Mouse (Mus musculus) lung, embryonic 14.5 days (tissue): ENCODE data around the gene Dhrs7b. TPM values are rescaled to one million over a fixed set of nuclear protein-coding genes. Genes with fewer than 3 reads are reported as not detected.
"Not testable (repeated sequence)": the region's sequence is repeated elsewhere in the genome, so short reads cannot be mapped to it uniquely, and the experiment has no call there.

Source experiments
- ATAC-seq: fragments of 200-750 bp; cut with Nextera tagmentation; 2 replicates; pipeline ENCODE4 v1.8.0; 2017; ENCODE audit warnings: mild to moderate bottlenecking, moderate TSS enrichment, moderate library complexity; ENCODE audit not compliant: insufficient read depth
- DNase-seq: peaks from one replicate; pipeline ENCODE4 v3.0.0-alpha.2; 2015
- H3K27ac ChIP-seq: fragments of 300-500 bp; sonication (generic); 2 replicates; pipeline ENCODE4 v1.5.1; 2014; ENCODE audit warnings: low read depth, mild to moderate bottlenecking, moderate library complexity
- H3K27me3 ChIP-seq: fragments of 300-500 bp; sonication (generic); 2 replicates; pipeline ENCODE4 v1.6.1; 2014; ENCODE audit warnings: low read length, control low read depth; ENCODE audit not compliant: insufficient read depth
- H3K36me3 ChIP-seq: fragments of 300-500 bp; sonication (generic); 2 replicates; pipeline ENCODE4 v1.6.1; 2014; ENCODE audit warnings: control low read depth; ENCODE audit not compliant: insufficient read depth
- H3K4me1 ChIP-seq: fragments of 300-500 bp; sonication (generic); 2 replicates; pipeline ENCODE4 v1.6.1; 2014; ENCODE audit warnings: antibody characterized with exemption, control low read depth; ENCODE audit not compliant: insufficient read depth
- H3K4me2 ChIP-seq: fragments of 300-500 bp; sonication (generic); 2 replicates; pipeline ENCODE4 v1.6.1; 2014; ENCODE audit warnings: mild to moderate bottlenecking
- H3K4me3 ChIP-seq: fragments of 300-500 bp; sonication (generic); 2 replicates; pipeline ENCODE4 v1.5.1; 2014; ENCODE audit warnings: low read depth, low read length
- H3K9ac ChIP-seq: fragments of 300-500 bp; sonication (generic); 2 replicates; pipeline ENCODE4 v1.6.1; 2014
- H3K9me3 ChIP-seq: fragments of 300-500 bp; sonication (generic); 2 replicates; pipeline ENCODE4 v1.6.1; 2016; ENCODE audit warnings: low read depth, low read length, control low read depth
- CTCF ChIP-seq: IDR thresholded peaks from 2 replicates; pipeline ENCODE4 v1.5.1; 2016; ENCODE audit warnings: antibody characterized with exemption, low read depth
- WGBS: fragments of 180-500 bp; shearing (Covaris S2); extraction: QIAGEN DNeasy Blood & Tissue Kit; methylation state at CpG from one replicate; pipeline ENCODE4 v1.1.7; 2014; 5-methylcytosine and 5-hydroxymethylcytosine counted together
- polyA plus RNA-seq: library from polyadenylated mRNA; unstranded; fragments of >200 nt; fragmentation: Nextera tagmentation; extraction: Ambion mirVana; gene quantifications from 2 replicates; pipeline ENCODE4 v1.2.1, GENCODE M21; 2014

Gene Dhrs7b
- polyA plus RNA-seq, 1 experiment from 2014 or later = 36.3 TPM

- H3K27me3 ChIP-seq = no peaks in the 10 kb centered on the region
- H3K9ac ChIP-seq = no peak overlapping the region
- H3K4me1 ChIP-seq = no peaks in the 10 kb centered on the region
- H3K4me3 ChIP-seq = no peak overlapping the region
- no peak overlapping the region for H3K27ac ChIP-seq
- DNase-seq (no peak), ATAC-seq (no peak)
- H3K4me2 ChIP-seq = no peak overlapping the region
- WGBS = 65% methylated on average over 2 of the region's 2 CpGs
- TF ChIP-seq CTCF = no peak
- no peaks in the 10 kb centered on the region for H3K9me3 ChIP-seq
- peaks cover 57% of the 10 kb centered on the region for H3K36me3 ChIP-seq
These were observed 35.6 kb downstream of the Dhrs7b start for GRCm38 (mm10) chr11:60866021-60866420.

- peaks cover 52% of the 10 kb centered on the region for H3K36me3 ChIP-seq
- WGBS = 80% methylated on average over 3 of the region's 3 CpGs
- DNase-seq (no peak), ATAC-seq (no peak)
- H3K27me3 ChIP-seq = no peaks in the 10 kb centered on the region
- H3K27ac ChIP-seq = no peak overlapping the region
- H3K4me1 ChIP-seq = no peaks in the 10 kb centered on the region
- H3K4me3 ChIP-seq = no peak overlapping the region
- H3K9me3 ChIP-seq = no peaks in the 10 kb centered on the region
- H3K9ac ChIP-seq = no peak overlapping the region
- no peak overlapping the region for H3K4me2 ChIP-seq
- no peak for TF ChIP-seq CTCF
These were observed 37.0 kb downstream of the Dhrs7b start for GRCm38 (mm10) chr11:60867456-60867855.

GRCm38 (mm10) chr11:60867904-60868303 is 37.5 kb downstream of the Dhrs7b start:
- Histone ChIP-seq H3K27me3 (no peaks in the 10 kb centered on the region), H3K4me3 (no peak overlapping the region), H3K4me1 (peaks cover under 1% of the 10 kb centered on the region; the same call in 1 of the 2 replicates), H3K36me3 (peaks cover 53% of the 10 kb centered on the region), H3K9ac (no peak overlapping the region), H3K9me3 (no peaks in the 10 kb centered on the region), H3K27ac (no peak overlapping the region), H3K4me2 (no peak overlapping the region)
- 54% methylated on average over 8 of the region's 8 CpGs for WGBS
- ATAC-seq (no peak), DNase-seq (peak; percentile 12)
- no peak for TF ChIP-seq CTCF

- not testable (repeated sequence) for H3K4me3 ChIP-seq
- H3K36me3 ChIP-seq = peaks cover 37% of the 10 kb centered on the region
These were observed 39.0 kb downstream of the Dhrs7b start for GRCm38 (mm10) chr11:60869471-60869870.

GRCm38 (mm10) chr11:60871409-60871808 is 41.0 kb downstream of the Dhrs7b start:
- Histone ChIP-seq H3K4me3 (no peak overlapping the region), H3K9ac (no peak overlapping the region), H3K27me3 (no peaks in the 10 kb centered on the region), H3K4me1 (peaks cover 12% of the 10 kb centered on the region), H3K27ac (no peak overlapping the region), H3K4me2 (no peak overlapping the region), H3K9me3 (no peaks in the 10 kb centered on the region), H3K36me3 (peaks cover 32% of the 10 kb centered on the region)
- 42% methylated on average over 4 of the region's 4 CpGs for WGBS
- TF ChIP-seq CTCF = no peak
- DNase-seq = no peak
- ATAC-seq = no peak

More at GRCm38 (mm10) chr11:60869471-60869870, 39.0 kb downstream of the Dhrs7b start:
- not testable (repeated sequence) for ATAC-seq, H3K27ac ChIP-seq, H3K9ac ChIP-seq, H3K4me1 ChIP-seq, H3K4me2 ChIP-seq, H3K27me3 ChIP-seq, H3K9me3 ChIP-seq, DNase-seq
- whole genome bisulfite sequencing = 94% methylated on average over 6 of the region's 6 CpGs

- WGBS = 72% methylated on average over 6 of the region's 6 CpGs
- H3K4me1 ChIP-seq = peaks cover 17% of the 10 kb centered on the region
- no peaks in the 10 kb centered on the region for H3K9me3 ChIP-seq
- no peak for ATAC-seq
- H3K27me3 ChIP-seq = no peaks in the 10 kb centered on the region
- H3K9ac ChIP-seq = no peak overlapping the region; the same call in 1 of the 2 replicates
- no peak for TF ChIP-seq CTCF
- H3K4me2 ChIP-seq = no peak overlapping the region
- peaks cover 22% of the 10 kb centered on the region for H3K36me3 ChIP-seq
- no peak for DNase-seq
- no peak overlapping the region for H3K4me3 ChIP-seq
- H3K27ac ChIP-seq = no peak overlapping the region
These were observed 42.7 kb downstream of the Dhrs7b start for GRCm38 (mm10) chr11:60873101-60873500.

- peak; percentile 74 for ATAC-seq
- peak; percentile 26 for TF ChIP-seq CTCF
These were observed 47.7 kb downstream of the Dhrs7b start for GRCm38 (mm10) chr11:60878056-60878612.

More at GRCm38 (mm10) chr11:60878056-60878612, 47.7 kb downstream of the Dhrs7b start:
- H3K9ac ChIP-seq = peak overlapping the region; percentile 91
- peaks cover 9% of the 10 kb centered on the region; the same call in 1 of the 2 replicates for H3K36me3 ChIP-seq
- no peaks in the 10 kb centered on the region for H3K27me3 ChIP-seq
- under 1% methylated on average over 50 of the region's 52 CpGs for WGBS
- peak overlapping the region; percentile 77 for H3K4me2 ChIP-seq
- no peaks in the 10 kb centered on the region for H3K9me3 ChIP-seq
- peak; percentile 71 for DNase-seq
- peak overlapping the region; percentile 95 for H3K27ac ChIP-seq
- peaks cover 14% of the 10 kb centered on the region for H3K4me1 ChIP-seq
- H3K4me3 ChIP-seq = peak overlapping the region; percentile 95
